Mouse (Mus musculus) erythroid progenitor cell, adult 5-6 weeks (primary cell): ENCODE results near the gene Ddx52. TPM values are rescaled to one million over a fixed set of nuclear protein-coding genes. Genes with fewer than 3 reads are reported as not detected.

Experiments used
- ATAC-seq: replicated peaks from 2 replicates; pipeline ENCODE4 v1.8.0; 2016; ENCODE audit warnings: moderate number of reproducible peaks, mild to moderate bottlenecking, moderate TSS enrichment, inconsistent platforms; ENCODE audit not compliant: poor library complexity, low FRiP score, severe bottlenecking
- total RNA-seq, 2 experiments: library from RNA; stranded (forward) in 1 of 2; stranded (reverse) in 1 of 2; fragments of 150-400 nt in 1 of 2; fragments of 186-747, 209-891 nt in 1 of 2; gene quantifications; 2 replicates each; pipeline versions ENCODE4 v1.2.3 to v1.2.4; 2015 to 2017; ENCODE audit warnings: low replicate concordance in 2 of 2

Gene Ddx52
- total RNA-seq, 2 experiments from 2014 or later, result 17.8 to 21.0 TPM

- no peak for ATAC-seq
Observed at GRCm38 (mm10) chr11:83967436-83968204, 25.8 kb downstream of the Ddx52 start.

- ATAC-seq, result no peak
Observed at GRCm38 (mm10) chr11:83968205-83968575, 26.3 kb downstream of the Ddx52 start.

GRCm38 (mm10) chr11:83969040-83969439, 27.2 kb downstream of the Ddx52 start:
- no peak for ATAC-seq

GRCm38 (mm10) chr11:83974561-83975346, 32.9 kb downstream of the Ddx52 start:
- ATAC-seq, result no peak

- no peak; the same call in 1 of the 2 replicates for ATAC-seq
Observed at GRCm38 (mm10) chr11:83975488-83975887, 33.6 kb downstream of the Ddx52 start.

- ATAC-seq, result no peak
Observed at GRCm38 (mm10) chr11:83976236-83976977, 34.5 kb downstream of the Ddx52 start.

GRCm38 (mm10) chr11:83977810-83978209, 35.9 kb downstream of the Ddx52 start:
- ATAC-seq, result no peak

- ATAC-seq, result no peak
Observed at GRCm38 (mm10) chr11:83979992-83980391, 38.1 kb downstream of the Ddx52 start.

- ATAC-seq, result no peak
Observed at GRCm38 (mm10) chr11:83981338-83981737, 39.5 kb downstream of the Ddx52 start.

- ATAC-seq, result no peak
Observed at GRCm38 (mm10) chr11:83991701-83992100, 49.8 kb downstream of the Ddx52 start.

GRCm38 (mm10) chr11:83993428-83993827, 51.6 kb downstream of the Ddx52 start:
- ATAC-seq, result no peak

GRCm38 (mm10) chr11:83994481-83994880, 52.6 kb downstream of the Ddx52 start:
- ATAC-seq, result no peak

- no peak for ATAC-seq
Observed at GRCm38 (mm10) chr11:83995535-83995950, 53.7 kb downstream of the Ddx52 start.

- ATAC-seq, result no peak
Observed at GRCm38 (mm10) chr11:83997171-83997868, 55.5 kb downstream of the Ddx52 start.

GRCm38 (mm10) chr11:83998993-83999392, 57.1 kb downstream of the Ddx52 start:
- no peak for ATAC-seq

- ATAC-seq, result no peak
Observed at GRCm38 (mm10) chr11:83999411-83999915, 57.6 kb downstream of the Ddx52 start.

- ATAC-seq, result no peak
Observed at GRCm38 (mm10) chr11:84001257-84001656, 59.4 kb downstream of the Ddx52 start.

GRCm38 (mm10) chr11:84003986-84004385, 62.1 kb downstream of the Ddx52 start:
- no peak for ATAC-seq

GRCm38 (mm10) chr11:84009001-84009400, 67.1 kb downstream of the Ddx52 start:
- ATAC-seq, result no peak

- no peak for ATAC-seq
Observed at GRCm38 (mm10) chr11:84010411-84010810, 68.5 kb downstream of the Ddx52 start.
